Mouse (Mus musculus) C2C12 (cell line): ENCODE results near the gene Marveld3. TPM values are rescaled to one million over a fixed set of nuclear protein-coding genes. Genes with fewer than 3 reads are reported as not detected.

Experiments used
- H3K27me3 ChIP-seq: one replicate; pipeline ENCODE4 v1.6.1; 2011; ENCODE audit not compliant: control insufficient read depth, insufficient read depth, insufficient read length
- H3K36me3 ChIP-seq: one replicate; pipeline ENCODE4 v1.6.1; 2011; ENCODE audit not compliant: control insufficient read depth, insufficient read depth
- H3K4me3 ChIP-seq: one replicate; pipeline ENCODE4 v1.5.1; 2011; ENCODE audit warnings: mild to moderate bottlenecking, control low read depth; ENCODE audit not compliant: poor library complexity, insufficient read depth, severe bottlenecking
- H3K79me2 ChIP-seq: one replicate; pipeline ENCODE4 v1.6.1; 2011; ENCODE audit not compliant: control insufficient read depth, insufficient read depth
- H3K79me3 ChIP-seq: one replicate; pipeline ENCODE4 v1.6.1; 2011; ENCODE audit warnings: low read depth, control low read depth
- H3ac ChIP-seq: one replicate; pipeline ENCODE3; 2011; ENCODE audit warnings: low read depth; ENCODE audit not compliant: control insufficient read depth, insufficient read length
- CEBPB ChIP-seq: IDR thresholded peaks from one replicate; pipeline ENCODE4 v1.6.1; 2011; ENCODE audit warnings: low read depth, mild to moderate bottlenecking, control low read depth, moderate library complexity
- CTCF ChIP-seq: IDR thresholded peaks from one replicate; pipeline ENCODE4 v1.5.1; 2011; ENCODE audit not compliant: control insufficient read depth, insufficient read depth, insufficient read length
- FOSL1 ChIP-seq: IDR thresholded peaks from one replicate; pipeline ENCODE4 v1.8.0; 2011; ENCODE audit warnings: mild to moderate bottlenecking, low read length; ENCODE audit not compliant: poor library complexity, insufficient read depth, severe bottlenecking
- MAX ChIP-seq: IDR thresholded peaks from one replicate; pipeline ENCODE4 v1.6.1; 2011; ENCODE audit warnings: mild to moderate bottlenecking, control low read depth
- MYOD1 ChIP-seq: IDR thresholded peaks from one replicate; pipeline ENCODE4 v1.6.1; 2011; ENCODE audit warnings: low read depth; ENCODE audit not compliant: control insufficient read depth, insufficient read length
- MYOG ChIP-seq: IDR thresholded peaks from one replicate; pipeline ENCODE4 v1.6.1; 2011; ENCODE audit not compliant: control insufficient read depth, insufficient read length; ENCODE audit errors: extremely low read depth
- USF1 ChIP-seq: IDR thresholded peaks from one replicate; pipeline ENCODE4 v1.6.1; 2011; ENCODE audit warnings: low read depth, mild to moderate bottlenecking, control low read depth, moderate library complexity
- polyA plus RNA-seq: library from polyadenylated mRNA; unstranded; fragments of >200 nt; fragmentation: generic; extraction: Trizol; gene quantifications from one replicate; pipeline ENCODE4 v1.2.1, GENCODE M21; 2012; ENCODE audit warnings: missing spikeins

Gene Marveld3
- polyA plus RNA-seq, 1 experiment, result not detected

DNA sequence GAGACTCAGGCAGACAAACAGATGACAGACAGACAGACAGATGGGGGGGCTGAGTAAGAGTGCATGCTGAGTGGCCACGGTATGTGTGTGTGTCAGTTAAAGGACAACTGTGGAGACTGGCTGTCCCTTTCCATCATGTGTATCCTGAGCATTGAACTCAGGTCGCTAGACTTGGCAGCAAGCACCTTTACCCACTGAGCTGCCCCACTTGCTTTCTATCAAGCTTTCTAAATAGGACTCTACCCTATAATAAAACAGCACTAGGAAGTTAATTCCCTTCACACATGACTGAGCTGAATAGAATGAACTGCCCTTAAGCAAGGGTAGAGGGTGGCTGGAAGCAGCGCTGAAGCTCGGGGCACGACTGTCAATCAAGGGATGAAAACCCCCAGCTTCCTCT, 30.2 kb upstream of the Marveld3 start:
- H3ac ChIP-seq, result no peak overlapping the region
- H3K79me2 ChIP-seq, result no peaks in the 10 kb centered on the region
- no peak overlapping the region for H3K4me3 ChIP-seq

DNA sequence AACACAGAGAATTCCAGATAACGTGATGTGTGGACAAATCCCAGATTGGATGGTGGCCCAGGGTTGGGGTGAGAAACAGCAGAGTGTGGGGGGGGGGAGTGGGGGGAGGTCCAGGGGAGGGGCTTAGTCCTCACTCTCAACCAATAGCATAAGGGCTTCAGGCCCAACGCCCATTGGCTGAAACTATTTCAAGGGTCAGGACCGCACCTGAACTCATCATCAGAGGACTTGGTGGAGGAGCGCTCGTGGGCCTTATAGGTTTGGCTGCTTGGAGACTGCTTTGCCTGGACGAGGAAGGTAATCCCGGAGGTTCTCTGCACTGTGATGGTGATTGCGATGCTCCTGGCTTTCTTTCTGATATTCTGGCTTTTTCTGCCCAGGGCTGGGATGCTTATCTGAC, 28.2 kb upstream of the Marveld3 start, which contains the start of gene Tat:
Gene Tat, plus strand, starts transcription at position 214 of the 400 bp plus-strand sequence.
- Histone ChIP-seq H3K4me3 (no peak within 1 kb of the TSS), H3K79me2 (no peaks in the 10 kb centered on the region), H3K36me3 (no peaks in the 10 kb centered on the region), H3K27me3 (peaks cover 46% of the 10 kb centered on the region), H3ac (no peak within 1 kb of the TSS), H3K79me3 (no peaks in the 10 kb centered on the region)
- no peak for TF ChIP-seq CTCF
- TF ChIP-seq MYOG, result no peak
- no peak for TF ChIP-seq USF1
- no peak for TF ChIP-seq FOSL1
- no peak for TF ChIP-seq MYOD1
- TF ChIP-seq CEBPB, result no peak
- TF ChIP-seq MAX, result no peak

More for the DNA sequence above, 30.2 kb upstream of the Marveld3 start:
- no peaks in the 10 kb centered on the region for H3K79me3 ChIP-seq
- no peaks in the 10 kb centered on the region for H3K36me3 ChIP-seq
- TF ChIP-seq MYOG (no peak), FOSL1 (no peak), CTCF (no peak), MYOD1 (no peak), MAX (no peak), USF1 (no peak)
- peaks cover 42% of the 10 kb centered on the region for H3K27me3 ChIP-seq

DNA sequence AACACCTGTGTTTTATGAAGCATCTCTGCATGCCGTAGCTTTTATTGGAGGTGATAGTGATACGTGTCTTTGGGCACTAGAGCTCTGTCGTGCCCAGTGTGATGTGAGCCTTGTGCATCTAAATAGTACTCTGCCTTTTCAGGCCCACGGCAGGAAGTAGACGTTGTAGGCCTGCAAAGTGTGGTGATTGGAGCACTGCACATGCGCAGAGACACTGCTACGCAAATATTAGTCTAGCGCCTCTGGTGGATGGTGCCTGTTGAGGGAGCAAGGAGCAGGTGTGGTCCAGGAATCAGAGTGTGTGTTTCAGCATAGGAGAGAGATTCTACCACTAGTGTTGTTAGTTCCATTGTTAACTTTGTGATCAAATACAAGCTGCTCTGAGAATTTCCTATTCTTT, 27.1 kb upstream of the Marveld3 start:
- TF ChIP-seq CTCF, result no peak
- no peak for TF ChIP-seq USF1
- TF ChIP-seq CEBPB, result no peak
- TF ChIP-seq MYOG, result no peak
- TF ChIP-seq MAX, result no peak
- TF ChIP-seq MYOD1, result no peak
- TF ChIP-seq FOSL1, result no peak
- H3ac ChIP-seq, result no peak overlapping the region
- H3K36me3 ChIP-seq, result no peaks in the 10 kb centered on the region
- H3K4me3 ChIP-seq, result no peak overlapping the region
- peaks cover 45% of the 10 kb centered on the region for H3K27me3 ChIP-seq
- H3K79me3 ChIP-seq, result no peaks in the 10 kb centered on the region
- H3K79me2 ChIP-seq, result no peaks in the 10 kb centered on the region

DNA sequence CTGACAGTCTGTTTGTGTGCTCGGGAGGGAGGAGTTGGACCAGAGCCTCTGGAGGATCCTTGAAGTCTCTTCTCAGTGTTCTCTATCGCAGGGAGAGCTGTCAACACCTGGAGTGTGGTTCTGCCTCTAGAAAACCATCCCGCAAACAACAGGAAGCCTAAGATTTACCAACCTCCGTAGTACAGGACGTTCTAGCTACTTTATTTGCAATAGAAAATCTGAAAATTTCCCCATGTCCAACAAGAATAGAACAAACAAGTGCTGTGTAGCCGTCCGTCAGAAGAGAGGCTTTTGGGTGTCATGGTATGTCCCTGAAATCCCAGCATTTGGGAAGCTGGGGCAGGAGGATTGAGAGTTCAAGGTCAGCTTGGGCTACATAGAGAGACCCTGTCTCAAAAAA, 25.8 kb upstream of the Marveld3 start:
- no peak for TF ChIP-seq MYOD1
- TF ChIP-seq MYOG, result no peak
- no peak for TF ChIP-seq MAX
- TF ChIP-seq CEBPB, result no peak
- TF ChIP-seq CTCF, result no peak
- no peak for TF ChIP-seq FOSL1
- TF ChIP-seq USF1, result no peak
- Histone ChIP-seq H3ac (no peak overlapping the region), H3K27me3 (peaks cover 53% of the 10 kb centered on the region), H3K79me2 (no peaks in the 10 kb centered on the region), H3K79me3 (no peaks in the 10 kb centered on the region), H3K4me3 (no peak overlapping the region), H3K36me3 (no peaks in the 10 kb centered on the region)

DNA sequence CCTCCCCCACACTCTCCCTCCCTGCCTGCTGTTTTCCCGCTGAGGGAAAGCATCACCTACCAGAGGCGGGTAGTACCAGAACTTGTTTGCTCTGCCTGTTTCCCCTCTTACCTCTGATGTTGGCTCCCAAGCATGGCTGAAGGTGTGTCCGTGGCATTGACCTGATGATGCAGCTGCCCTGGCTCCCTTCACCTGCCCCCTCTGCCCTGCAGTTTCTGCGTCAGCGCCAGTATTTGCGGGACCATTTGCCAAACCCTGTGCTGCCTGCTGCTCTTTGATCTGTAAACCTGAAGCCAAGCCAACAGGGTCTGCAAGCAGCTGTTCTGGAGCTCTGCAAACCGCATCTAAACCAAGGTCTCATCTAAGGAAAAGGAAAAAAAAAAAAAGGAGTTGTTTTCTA, 24.4 kb upstream of the Marveld3 start:
- H3K79me2 ChIP-seq, result no peaks in the 10 kb centered on the region
- peaks cover 46% of the 10 kb centered on the region for H3K27me3 ChIP-seq
- no peak overlapping the region for H3ac ChIP-seq
- TF ChIP-seq USF1 (no peak), CEBPB (no peak), MYOD1 (no peak), CTCF (no peak)
- H3K79me3 ChIP-seq, result no peaks in the 10 kb centered on the region
- no peak overlapping the region for H3K4me3 ChIP-seq
- H3K36me3 ChIP-seq, result no peaks in the 10 kb centered on the region

DNA sequence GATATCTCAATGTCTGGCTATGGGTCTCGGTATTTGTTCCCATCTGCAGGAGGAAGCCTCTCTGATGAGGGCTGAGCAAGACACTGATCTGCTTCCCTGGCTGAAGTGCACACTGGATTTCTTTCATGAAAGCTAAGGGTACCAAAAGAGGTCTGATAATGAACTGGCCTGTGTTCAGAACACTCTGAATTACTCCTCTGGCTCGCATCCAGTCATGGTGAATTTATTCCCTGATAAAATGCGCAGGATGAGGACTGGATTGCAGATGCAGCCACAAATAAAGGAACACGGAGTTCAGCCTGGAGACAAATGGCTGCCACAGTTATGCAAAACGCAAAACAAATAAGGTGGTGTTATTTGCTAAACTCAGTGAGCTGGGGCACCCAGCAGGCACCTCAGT, 21.9 kb upstream of the Marveld3 start:
- no peak overlapping the region for H3K4me3 ChIP-seq
- H3K36me3 ChIP-seq, result no peaks in the 10 kb centered on the region
- no peaks in the 10 kb centered on the region for H3K79me2 ChIP-seq
- no peak for TF ChIP-seq CEBPB
- TF ChIP-seq MYOG, result no peak
- TF ChIP-seq USF1, result no peak
- peaks cover 40% of the 10 kb centered on the region for H3K27me3 ChIP-seq
- H3K79me3 ChIP-seq, result no peaks in the 10 kb centered on the region
- H3ac ChIP-seq, result no peak overlapping the region
